Mouse (Mus musculus): Measurements from ENCODE around the gene Gm42791.

DNA sequence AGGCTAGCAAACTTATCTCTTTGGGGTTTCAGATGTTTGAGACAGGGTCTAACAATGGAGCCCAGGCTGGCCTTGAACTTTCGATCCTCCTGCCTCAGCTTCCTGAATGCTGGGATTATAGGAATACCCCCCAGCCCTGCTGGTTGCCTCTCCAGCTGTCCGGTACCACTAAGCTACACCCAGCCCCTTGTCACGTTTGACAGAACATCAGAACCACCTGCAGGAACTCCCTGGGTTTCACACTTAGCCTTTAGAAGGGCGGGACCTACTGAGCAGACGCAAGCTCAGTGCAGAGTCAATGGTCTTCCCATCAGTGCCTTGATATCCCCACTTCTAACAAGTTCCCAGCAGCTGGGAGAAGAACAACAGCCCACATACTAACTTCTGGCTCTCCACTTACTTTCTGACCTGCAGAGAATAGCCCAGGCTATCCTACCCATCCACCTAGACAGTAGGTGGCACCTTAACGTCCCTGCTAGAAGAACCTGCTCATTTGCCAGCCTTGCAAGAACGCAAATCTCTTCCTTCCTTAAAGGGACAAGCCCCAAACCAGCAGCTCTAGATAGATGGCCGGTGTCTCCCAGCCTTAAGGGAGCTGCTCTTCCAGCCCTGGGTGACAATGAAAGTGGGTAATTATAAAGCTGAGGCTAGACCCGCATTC lies 10.9 kb upstream of the Gm42791 start:
- TF ChIP-seq CTCF (conservative IDR thresholded peaks at IDR 0.05; ENCODE audit: insufficient read depth, insufficient read length, low read depth, low read length) (no peak), POLR2A (IDR thresholded peaks at IDR 0.05; ENCODE audit: low read depth, low read length) (no peak)
